Mouse (Mus musculus) lung, postnatal 0 days (tissue): ENCODE results near the gene Terf2ip.

Experiments used
- CTCF ChIP-seq: IDR thresholded peaks from 2 replicates; pipeline ENCODE4 v1.5.1; 2016; ENCODE audit warnings: antibody characterized with exemption, mild to moderate bottlenecking
- EP300 ChIP-seq: IDR thresholded peaks from 2 replicates; pipeline ENCODE4 v1.6.1; 2016; ENCODE audit warnings: antibody characterized with exemption, mild to moderate bottlenecking, control low read depth

GRCm38 (mm10) chr8:112048293-112048692 is 37.1 kb downstream of the Terf2ip start:
- no peak for TF ChIP-seq CTCF
- TF ChIP-seq EP300: no peak
